Mouse (Mus musculus) heart, embryonic 16.5 days (tissue): ENCODE results near the gene Rpl36. TPM values are rescaled to one million over a fixed set of nuclear protein-coding genes. Genes with fewer than 3 reads are reported as not detected.
A peak's percentile ranks its signal among the peaks of the same experiment; 100 is the strongest.

Experiments
- ATAC-seq: fragments of 200-750 bp; cut with Nextera tagmentation; replicated peaks from 2 replicates; pipeline ENCODE4 v1.8.0; 2017; ENCODE audit warnings: moderate number of reproducible peaks; ENCODE audit not compliant: insufficient read depth, low FRiP score; ENCODE audit errors: extremely low read depth
- H3K27ac ChIP-seq: fragments of 300-500 bp; sonication (generic); 2 replicates; pipeline ENCODE4 v1.5.1; 2014; ENCODE audit warnings: mild to moderate bottlenecking, low read length, control low read depth, moderate library complexity
- H3K27me3 ChIP-seq: fragments of 300-500 bp; sonication (generic); 2 replicates; pipeline ENCODE4 v1.6.1; 2014; ENCODE audit warnings: low read length, mixed read lengths; ENCODE audit not compliant: control insufficient read depth, insufficient read depth
- H3K36me3 ChIP-seq: fragments of 300-500 bp; sonication (generic); 2 replicates; pipeline ENCODE4 v1.6.1; 2014; ENCODE audit not compliant: control insufficient read depth, insufficient read depth
- H3K4me1 ChIP-seq: fragments of 300-500 bp; sonication (generic); 2 replicates; pipeline ENCODE4 v1.6.1; 2014; ENCODE audit warnings: low read length, mixed read lengths; ENCODE audit not compliant: control insufficient read depth, insufficient read depth
- H3K4me2 ChIP-seq: fragments of 300-500 bp; sonication (generic); 2 replicates; pipeline ENCODE4 v1.6.1; 2014; ENCODE audit warnings: low read depth, mild to moderate bottlenecking, control low read depth, low read length
- H3K4me3 ChIP-seq: fragments of 300-500 bp; sonication (generic); 2 replicates; pipeline ENCODE4 v1.5.1; 2014; ENCODE audit warnings: mild to moderate bottlenecking, control low read depth, low read length
- H3K9ac ChIP-seq: fragments of 300-500 bp; sonication (generic); 2 replicates; pipeline ENCODE4 v1.6.1; 2014; ENCODE audit warnings: low read length, control low read depth
- H3K9me3 ChIP-seq: fragments of 300-500 bp; sonication (generic); replicated peaks from 2 replicates; pipeline ENCODE4 v1.6.1; 2016; ENCODE audit warnings: low read length; ENCODE audit not compliant: control insufficient read depth
- WGBS: fragments of 180-500 bp; shearing (Covaris S2); extraction: QIAGEN DNeasy Blood & Tissue Kit; methylation state at CpG from one replicate; pipeline ENCODE4 v1.1.7; 2014; 5-methylcytosine and 5-hydroxymethylcytosine counted together
- polyA plus RNA-seq: library from polyadenylated mRNA; unstranded; fragments of >200 nt; fragmentation: Nextera tagmentation; extraction: Ambion mirVana; gene quantifications from 2 replicates; pipeline ENCODE4 v1.2.1, GENCODE M21; 2015

Gene Rpl36
- polyA plus RNA-seq, 1 experiment from 2014 or later = 1,106 TPM

DNA sequence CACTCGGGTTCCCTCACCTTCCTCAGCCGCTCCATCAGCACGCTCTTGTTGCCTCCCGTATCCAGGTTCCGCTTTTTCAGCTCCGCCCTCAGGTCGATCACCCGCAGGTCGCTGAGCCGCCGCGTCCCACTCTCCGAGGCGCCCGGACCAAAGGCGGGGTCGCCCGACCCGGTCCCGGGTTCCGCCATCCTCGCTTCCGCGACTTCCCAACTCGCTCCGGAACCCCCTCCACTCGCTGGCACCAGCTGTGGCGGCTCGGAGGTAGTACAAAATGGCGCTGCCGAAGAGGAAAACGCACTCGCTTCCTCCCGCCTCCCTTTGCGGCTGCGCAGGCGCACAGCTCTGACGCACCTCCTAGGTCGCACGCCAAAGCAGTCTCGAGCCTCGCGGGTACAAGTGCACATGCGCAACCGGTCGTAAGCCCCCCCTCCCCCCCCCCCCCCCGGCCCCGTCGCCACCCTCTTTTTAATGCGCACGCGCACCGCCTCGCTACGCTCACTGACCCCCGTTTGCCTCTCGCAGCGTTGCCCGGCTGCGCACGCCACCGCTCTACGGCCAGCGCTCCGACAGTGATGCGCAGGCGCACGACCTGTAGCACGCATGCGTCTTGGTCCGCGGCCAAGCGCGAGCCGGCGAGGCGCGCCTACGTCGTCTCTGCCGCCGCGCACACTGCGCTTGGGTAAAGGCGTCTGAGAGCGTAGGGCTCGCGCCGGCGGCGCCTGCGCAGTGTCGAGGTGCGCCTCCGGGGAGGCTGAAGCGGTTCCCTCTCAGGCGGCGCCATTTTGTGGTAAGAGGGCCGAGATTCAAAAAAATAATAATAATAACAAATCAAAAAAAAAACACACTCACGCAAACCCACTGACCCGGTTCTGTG, 28.7 kb upstream of the Rpl36 start, which contains the start of the genes Safb2 and Safb:
TSS of gene Safb2 (minus strand) at position 329 of the 874 bp plus-strand sequence.
TSS of gene Safb (plus strand) at position 569 of the 874 bp plus-strand sequence.
- no peaks in the 10 kb centered on the region for H3K9me3 ChIP-seq
- peak within 1 kb of the TSS; percentile 95 for H3K4me3 ChIP-seq
- peak within 1 kb of the TSS; percentile 95 for H3K4me2 ChIP-seq
- no peaks in the 10 kb centered on the region for H3K27me3 ChIP-seq
- peak; percentile 94 for ATAC-seq
- H3K9ac ChIP-seq = peak within 1 kb of the TSS; percentile 98
- peak within 1 kb of the TSS; percentile 98 for H3K27ac ChIP-seq
- peaks cover 41% of the 10 kb centered on the region for H3K4me1 ChIP-seq
- peaks cover 49% of the 10 kb centered on the region for H3K36me3 ChIP-seq
- WGBS = under 1% methylated on average over 92 of the region's 101 CpGs

GRCm38 (mm10) chr17:56585171-56585821, 27.9 kb upstream of the Rpl36 start:
- H3K36me3 ChIP-seq = peaks cover 49% of the 10 kb centered on the region
- under 1% methylated on average over 61 of the region's 61 CpGs for WGBS
- peak overlapping the region; percentile 91 for H3K4me2 ChIP-seq

GRCm38 (mm10) chr17:56587773-56588172, 25.4 kb upstream of the Rpl36 start:
- no peak for ATAC-seq
- Histone ChIP-seq H3K4me2 (no peak overlapping the region), H3K9me3 (no peaks in the 10 kb centered on the region), H3K27me3 (no peaks in the 10 kb centered on the region), H3K36me3 (peaks cover 41% of the 10 kb centered on the region), H3K9ac (no peak overlapping the region), H3K4me3 (no peak overlapping the region), H3K4me1 (peaks cover 28% of the 10 kb centered on the region), H3K27ac (no peak overlapping the region)
- 65% methylated on average over 1 of the region's 1 CpGs for WGBS

More at GRCm38 (mm10) chr17:56585171-56585821, 27.9 kb upstream of the Rpl36 start:
- Histone ChIP-seq H3K4me3 (peak overlapping the region; percentile 95), H3K27me3 (no peaks in the 10 kb centered on the region), H3K27ac (peak overlapping the region; percentile 97), H3K4me1 (peaks cover 41% of the 10 kb centered on the region), H3K9me3 (no peaks in the 10 kb centered on the region), H3K9ac (peak overlapping the region; percentile 97)
- ATAC-seq = no peak

DNA sequence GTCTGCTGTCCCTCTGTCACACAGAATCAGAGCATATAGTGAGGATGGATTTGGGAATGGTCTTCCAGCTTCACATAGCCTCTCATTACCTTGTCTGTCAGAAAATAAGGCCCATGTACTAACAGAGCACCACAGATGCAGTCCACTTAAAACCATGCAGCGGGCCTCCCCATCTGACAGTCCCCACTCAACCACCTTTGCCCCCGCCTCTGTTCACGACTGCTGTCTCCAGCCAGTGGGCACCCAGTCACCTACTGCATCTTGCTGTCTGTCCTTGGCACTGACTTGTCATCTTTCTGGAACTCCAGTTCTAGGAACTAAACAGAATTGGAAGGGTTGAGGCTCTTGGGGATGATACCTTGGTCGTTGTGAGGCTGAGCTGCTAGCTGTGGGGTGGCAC, 24.3 kb upstream of the Rpl36 start:
- Histone ChIP-seq H3K27ac (no peak overlapping the region), H3K9ac (no peak overlapping the region), H3K9me3 (no peaks in the 10 kb centered on the region), H3K4me1 (peaks cover 20% of the 10 kb centered on the region), H3K27me3 (no peaks in the 10 kb centered on the region), H3K36me3 (peaks cover 50% of the 10 kb centered on the region), H3K4me3 (no peak overlapping the region), H3K4me2 (no peak overlapping the region)
- WGBS = 93% methylated on average over 4 of the region's 4 CpGs
- ATAC-seq = no peak

DNA sequence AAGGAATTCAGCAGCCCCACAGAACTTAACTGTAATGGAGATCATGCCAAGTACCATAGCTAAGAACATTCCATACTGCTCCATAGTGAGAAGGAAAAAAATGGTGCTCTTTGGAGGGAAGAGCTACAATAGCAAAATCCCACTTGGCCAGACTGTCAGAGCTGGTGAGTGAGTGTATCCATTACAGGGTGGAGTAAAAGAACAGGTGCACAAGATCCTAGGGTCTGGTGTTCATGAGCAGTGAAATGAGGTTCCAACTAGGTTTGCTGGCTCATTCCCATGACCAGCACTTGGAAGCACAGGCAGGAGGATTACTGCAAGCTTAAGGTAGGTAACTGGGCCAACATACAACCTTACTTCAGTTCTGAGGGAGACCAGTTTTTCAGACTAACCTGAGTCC, 20.7 kb upstream of the Rpl36 start:
- Histone ChIP-seq H3K4me3 (no peak overlapping the region), H3K36me3 (peaks cover 70% of the 10 kb centered on the region), H3K9ac (no peak overlapping the region), H3K27me3 (no peaks in the 10 kb centered on the region), H3K4me2 (no peak overlapping the region), H3K4me1 (peaks cover 3% of the 10 kb centered on the region; the same call in 1 of the 2 replicates), H3K9me3 (no peaks in the 10 kb centered on the region), H3K27ac (no peak overlapping the region)
- ATAC-seq = no peak

GRCm38 (mm10) chr17:56593527-56594271, 19.5 kb upstream of the Rpl36 start:
- WGBS = 74% methylated on average over 8 of the region's 8 CpGs

DNA sequence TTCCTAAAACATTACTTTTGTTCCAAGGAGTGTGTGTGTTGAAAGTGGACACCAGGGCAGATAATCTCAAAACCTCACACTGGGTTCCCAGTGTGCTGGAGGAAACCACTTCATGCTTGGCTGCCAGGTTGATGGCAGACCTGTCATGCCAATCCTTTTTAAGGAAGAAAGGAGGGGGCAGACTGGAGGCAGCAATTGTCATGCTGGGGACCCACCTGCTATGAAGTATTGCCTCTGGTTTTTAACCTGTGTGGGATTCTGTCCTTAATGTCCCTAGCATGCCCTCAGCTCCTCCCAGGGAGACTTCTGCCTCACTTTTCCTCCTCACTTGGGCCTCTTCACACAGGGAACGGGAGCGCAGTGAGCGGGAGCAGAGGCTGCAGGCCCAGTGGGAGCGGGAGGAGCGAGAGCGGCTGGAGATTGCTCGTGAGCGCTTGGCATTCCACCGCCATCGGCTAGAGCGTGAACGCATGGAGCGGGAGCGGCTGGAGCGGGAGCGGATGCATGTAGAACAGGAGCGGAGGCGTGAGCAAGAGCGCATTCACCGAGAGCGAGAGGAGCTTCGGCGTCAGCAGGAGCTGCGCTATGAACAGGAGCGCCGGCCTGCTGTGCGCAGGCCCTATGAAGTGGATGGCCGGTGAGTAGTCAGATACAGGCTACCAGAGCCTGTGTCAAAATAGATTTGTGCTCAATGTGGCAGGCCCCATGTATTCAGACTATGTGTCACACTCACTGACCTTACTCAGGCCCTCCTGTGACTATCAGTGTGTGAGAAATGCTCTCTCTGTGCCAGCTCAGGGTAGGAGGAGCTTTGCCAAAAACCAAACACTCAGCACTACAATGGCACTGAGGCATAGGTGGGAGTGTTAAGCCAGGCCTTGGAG, 9.8 kb upstream of the Rpl36 start:
- Histone ChIP-seq H3K27me3 (no peaks in the 10 kb centered on the region), H3K27ac (no peak overlapping the region), H3K9ac (no peak overlapping the region), H3K36me3 (peaks cover 80% of the 10 kb centered on the region), H3K4me2 (no peak overlapping the region), H3K9me3 (no peaks in the 10 kb centered on the region), H3K4me3 (no peak overlapping the region), H3K4me1 (peaks cover 5% of the 10 kb centered on the region)
- ATAC-seq = no peak
- WGBS = 93% methylated on average over 28 of the region's 28 CpGs

More at GRCm38 (mm10) chr17:56593527-56594271, 19.5 kb upstream of the Rpl36 start:
- no peak for ATAC-seq
- H3K27ac ChIP-seq = no peak overlapping the region
- H3K36me3 ChIP-seq = peaks cover 72% of the 10 kb centered on the region
- no peak overlapping the region for H3K4me2 ChIP-seq
- H3K4me1 ChIP-seq = no peaks in the 10 kb centered on the region
- no peak overlapping the region for H3K9ac ChIP-seq
- H3K4me3 ChIP-seq = no peak overlapping the region
- H3K9me3 ChIP-seq = no peaks in the 10 kb centered on the region
- no peaks in the 10 kb centered on the region for H3K27me3 ChIP-seq

GRCm38 (mm10) chr17:56604070-56604380, 9.2 kb upstream of the Rpl36 start:
- H3K4me3 ChIP-seq = no peak overlapping the region
- WGBS = 87% methylated on average over 9 of the region's 9 CpGs
- ATAC-seq = no peak

More at GRCm38 (mm10) chr17:56604070-56604380, 9.2 kb upstream of the Rpl36 start:
- Histone ChIP-seq H3K27me3 (no peaks in the 10 kb centered on the region), H3K4me1 (peaks cover 10% of the 10 kb centered on the region), H3K9me3 (no peaks in the 10 kb centered on the region), H3K9ac (no peak overlapping the region), H3K36me3 (peaks cover 80% of the 10 kb centered on the region), H3K27ac (no peak overlapping the region), H3K4me2 (no peak overlapping the region)
